ENCODE assay signal across 12 mouse cellular contexts in genomic region chr11:96837298-96837697, GRCm38 (mm10). TPM values are rescaled to one million over a fixed set of nuclear protein-coding genes. Genes with fewer than 3 reads are reported as not detected.
DNase-seq lines count a peak whose midpoint lies in the region; ATAC-seq and TF ChIP-seq lines count a peak whose summit lies in the region.
"Had no signal": no experiment of that assay in that cellular context is flagged by ENCODE, and none has a peak within 500 bp of the region (broad histone marks: within the 10 kb centered on the region; RNA-seq: fewer than 3 reads in every experiment).

No protein-coding gene starts in this region.

- TF ChIP-seq RAD21 in CH12.LX (IDR thresholded peaks at IDR 0.05; ENCODE audit: low read depth, low read length) = peak; percentile 84

- TF ChIP-seq CTCF in CH12.LX (conservative IDR thresholded peaks at IDR 0.05 in 1 of 2, IDR thresholded peaks at IDR 0.05 in 1 of 2; ENCODE audit: low read depth in 2 of 2, low read length in 2 of 2) = peak in 1 of 2 experiments; percentile 86; a peak in 3 of 4 replicates

- no peak overlapping the region for H3K9ac ChIP-seq in kidney, embryonic 15.5 days
- no peak overlapping the region for H3K9ac ChIP-seq in CH12.LX (ENCODE audit: insufficient read depth, low read depth)
- H3K9ac ChIP-seq: forebrain, embryonic 15.5 days; liver, embryonic 13.5 days; neural tube, embryonic 12.5 days had no signal

- no peak overlapping the region for H3K4me3 ChIP-seq in kidney, embryonic 15.5 days (replicated peaks)
- H3K4me3 ChIP-seq in CH12.LX (replicated peaks in 1 of 3; ENCODE audit: low read depth in 2 of 3, low read length in 2 of 3, poor library complexity in 1 of 3) = no peak overlapping the region
- H3K4me3 ChIP-seq: forebrain, embryonic 15.5 days; liver, embryonic 13.5 days; neural tube, embryonic 12.5 days had no signal

- TF ChIP-seq POLR2A in CH12.LX (IDR thresholded peaks at IDR 0.05; ENCODE audit: low read depth, low read length) = no peak

- TF ChIP-seq EP300 in CH12.LX (IDR thresholded peaks at IDR 0.05; ENCODE audit: low read length) = no peak

- no peak overlapping the region for H3K4me2 ChIP-seq in kidney, embryonic 15.5 days
- peak overlapping the region; percentile 58; the same call in 1 of the 2 replicates for H3K4me2 ChIP-seq in CH12.LX (ENCODE audit: insufficient read depth, low read depth, poor library complexity, severe bottlenecking)
- H3K4me2 ChIP-seq: forebrain, embryonic 15.5 days; liver, embryonic 13.5 days; neural tube, embryonic 12.5 days had no signal

- H3K27ac ChIP-seq in kidney, embryonic 15.5 days = no peak overlapping the region
- H3K27ac ChIP-seq in CH12.LX (ENCODE audit: insufficient read depth, low read depth) = no peak overlapping the region
- H3K27ac ChIP-seq: forebrain, embryonic 15.5 days; liver, embryonic 13.5 days; neural tube, embryonic 12.5 days had no signal

- peaks cover 13% of the 10 kb centered on the region; the same call in 1 of the 2 replicates for H3K4me1 ChIP-seq in kidney, embryonic 15.5 days
- H3K4me1 ChIP-seq in CH12.LX (ENCODE audit: control insufficient read depth in 1 of 2, insufficient read depth in 2 of 2) = peaks cover 7 to 39% of the 10 kb centered on the region in 2 experiments
- H3K4me1 ChIP-seq: forebrain, embryonic 15.5 days had no signal

- 34% methylated on average over 9 of the region's 9 CpGs for WGBS in kidney, embryonic 15.5 days

- dilution Hi-C loops in CH12.LX (cut with MboI; ENCODE audit: extremely low pct_ligation_motif_present, extremely low pct_unique_long_range_greater_than_20kb, low sequenced_read_pairs) = no loop called here

- no peaks in the 10 kb centered on the region for H3K9me3 ChIP-seq in kidney, embryonic 15.5 days (replicated peaks)
- H3K9me3 ChIP-seq in CH12.LX (replicated peaks; ENCODE audit: low read length) = no peaks in the 10 kb centered on the region
- H3K9me3 ChIP-seq: forebrain, embryonic 15.5 days; liver, embryonic 13.5 days; neural tube, embryonic 12.5 days had no signal

- peak; percentile 60 to 81 for DNase-seq in adrenal gland, adult (ENCODE audit: inconsistent age in 2 of 2, low spot score in 1 of 2)
- DNase-seq in adrenal gland, adult 8-10 months = no peak
- peak; percentile 24 for DNase-seq in kidney, adult 18-20 months
- DNase-seq in CH12.LX (ENCODE audit: extremely low read depth) = peak; percentile 60
- DNase-seq in urinary bladder, postnatal 4 days (ENCODE audit: low spot score in 2 of 2) = no peak
- no peak for DNase-seq in cerebellum, postnatal 14 days
- DNase-seq: cerebellum, adult 11 months; liver, embryonic 13.5 days had no signal

- no peaks in the 10 kb centered on the region for H3K27me3 ChIP-seq in kidney, embryonic 15.5 days
- peaks cover 13% of the 10 kb centered on the region for H3K27me3 ChIP-seq in CH12.LX (replicated peaks)
- H3K27me3 ChIP-seq: forebrain, embryonic 15.5 days had no signal

- in situ Hi-C loops in CH12.LX (cut with MboI; ENCODE audit: low pct_ligation_motif_present, low pct_unique_long_range_greater_than_20kb, low sequenced_read_pairs) = loop anchor here (5.0 kb wide), 1 partner anchor 35 kb away; no protein-coding TSS in a partner anchor

- no peaks in the 10 kb centered on the region for H3K79me2 ChIP-seq in CH12.LX (replicated peaks; ENCODE audit: control insufficient read depth, extremely low read depth, insufficient read depth, poor library complexity, severe bottlenecking)

- no peaks in the 10 kb centered on the region for H3K36me3 ChIP-seq in kidney, embryonic 15.5 days
- no peaks in the 10 kb centered on the region for H3K36me3 ChIP-seq in CH12.LX (replicated peaks in 1 of 2; ENCODE audit: control insufficient read depth in 1 of 2, insufficient read depth in 1 of 2, low read length in 1 of 2)
- H3K36me3 ChIP-seq: forebrain, embryonic 15.5 days; liver, embryonic 13.5 days; neural tube, embryonic 12.5 days had no signal

- ATAC-seq in kidney, embryonic 15.5 days (replicated peaks; ENCODE audit: low FRiP score) = no peak
- ATAC-seq in granulocyte monocyte progenitor cell, adult 5-6 weeks (replicated peaks; ENCODE audit: poor library complexity, severe bottlenecking) = peak; percentile 63
- ATAC-seq: forebrain, embryonic 15.5 days had no signal

TF ChIP-seq in CH12.LX, 34 proteins besides CTCF, POLR2A, EP300 and RAD21:
- TF ChIP-seq ELF1 (IDR thresholded peaks at IDR 0.05; ENCODE audit: low read depth, low read length) = no peak
- no peak for TF ChIP-seq CHD1 (IDR thresholded peaks at IDR 0.05; ENCODE audit: low read depth, low read length)
- TF ChIP-seq SMC3 (IDR thresholded peaks at IDR 0.05; ENCODE audit: low read depth, low read length) = peak; percentile 77
- no peak for TF ChIP-seq ZMIZ1 (IDR thresholded peaks at IDR 0.05; ENCODE audit: low read depth, low read length)
- no peak for TF ChIP-seq ETS1 (conservative IDR thresholded peaks at IDR 0.05; ENCODE audit: low read depth, low read length)
- TF ChIP-seq MYC (IDR thresholded peaks at IDR 0.05; ENCODE audit: low read depth, low read length) = no peak
- no peak for TF ChIP-seq E2F4 (IDR thresholded peaks at IDR 0.05; ENCODE audit: insufficient replicate concordance, low read depth, low read length)
- TF ChIP-seq MAFK (IDR thresholded peaks at IDR 0.05; ENCODE audit: insufficient replicate concordance, low read length) = no peak
- peak; percentile 60; the same call in 1 of the 2 replicates for TF ChIP-seq MAZ (IDR thresholded peaks at IDR 0.05; ENCODE audit: low read depth, low read length)
- TF ChIP-seq MAX (IDR thresholded peaks at IDR 0.05; ENCODE audit: low read length) = no peak
- peak; percentile 66; the same call in 1 of the 2 replicates for TF ChIP-seq IRF4 (IDR thresholded peaks at IDR 0.05; ENCODE audit: low read depth, low read length)
- no peak for TF ChIP-seq ZNF384 (IDR thresholded peaks at IDR 0.05; ENCODE audit: low read depth, low read length)
- TF ChIP-seq BHLHE40 (IDR thresholded peaks at IDR 0.05; ENCODE audit: low read depth, low read length) = no peak
- no peak for TF ChIP-seq GABPA (IDR thresholded peaks at IDR 0.05; ENCODE audit: insufficient replicate concordance, low read depth, low read length)
- TF ChIP-seq NELFE (IDR thresholded peaks at IDR 0.05; ENCODE audit: low read depth, low read length) = peak; percentile 52; the same call in 1 of the 2 replicates
- no peak for TF ChIP-seq SIN3A (IDR thresholded peaks at IDR 0.05; ENCODE audit: low read length)
- TF ChIP-seq USF1 (IDR thresholded peaks at IDR 0.05; ENCODE audit: low read depth, low read length) = no peak
- TF ChIP-seq ZKSCAN1 (IDR thresholded peaks at IDR 0.05; ENCODE audit: borderline replicate concordance, low read depth, low read length) = no peak
- TF ChIP-seq PAX5 (IDR thresholded peaks at IDR 0.05; ENCODE audit: low read length) = no peak
- TF ChIP-seq TBP (conservative IDR thresholded peaks at IDR 0.05; ENCODE audit: low read depth, low read length) = no peak
- TF ChIP-seq HCFC1 (IDR thresholded peaks at IDR 0.05; ENCODE audit: low read depth, low read length) = no peak; the same call in 1 of the 2 replicates
- no peak for TF ChIP-seq CHD2 (IDR thresholded peaks at IDR 0.05; ENCODE audit: low read length)
- TF ChIP-seq NRF1 (IDR thresholded peaks at IDR 0.05; ENCODE audit: low read depth, low read length) = no peak
- peak; percentile 52; the same call in 1 of the 2 replicates for TF ChIP-seq MEF2A (IDR thresholded peaks at IDR 0.05; ENCODE audit: borderline replicate concordance, low read depth, low read length)

RNA-seq across cellular contexts. Expression of gene Nfe2l1, which starts 7.5 kb away (rescaled TPM):
- 100 to 1,000 TPM; 460 to 743 (median 603) TPM for total RNA-seq in adrenal gland, adult 8-10 months (2022)
- 78.5 and 82.1 TPM in 2 replicates for polyA plus RNA-seq in kidney, embryonic 15.5 days (2015; fragmentation: Nextera tagmentation; extraction: Ambion mirVana)
- 113 and 169 TPM in 2 replicates for total RNA-seq in CH12.LX (2012; rRNA removed)
- total RNA-seq in CH12.LX (2014; rRNA removed) = 61.1 and 77.7 TPM in 2 replicates
- 145 and 182 TPM in 2 replicates for polyA plus RNA-seq in CH12.LX (2012; ENCODE audit: insufficient read length, low read depth)
- 22.2 and 39.8 TPM in 2 replicates for total RNA-seq in granulocyte monocyte progenitor cell, adult 5-6 weeks (2014; fragmentation: Nextera tagmentation)
- 35.2 and 39.9 TPM in 2 replicates for total RNA-seq in granulocyte monocyte progenitor cell, adult 5-6 weeks (2017)

RNA-seq across cellular contexts. Expression of gene Copz2, which starts 12.4 kb away (rescaled TPM):
- 10 to 100 TPM; 60.6 to 73.0 (median 64.0) TPM for total RNA-seq in adrenal gland, adult 8-10 months (2022)
- polyA plus RNA-seq in kidney, embryonic 15.5 days (2015; fragmentation: Nextera tagmentation; extraction: Ambion mirVana) = 117 and 121 TPM in 2 replicates
- 1.3 and 4.1 TPM in 2 replicates for total RNA-seq in CH12.LX (2012; rRNA removed)
- total RNA-seq in CH12.LX (2014; rRNA removed) = 0.28 and 0.35 TPM in 2 replicates
- 0.87 and 0.99 TPM in 2 replicates for polyA plus RNA-seq in CH12.LX (2012; ENCODE audit: insufficient read length, low read depth)
- total RNA-seq in granulocyte monocyte progenitor cell, adult 5-6 weeks (2014; fragmentation: Nextera tagmentation) = 1.4 and 7.4 TPM in 2 replicates
- 3.9 and 4.4 TPM in 2 replicates for total RNA-seq in granulocyte monocyte progenitor cell, adult 5-6 weeks (2017)

RNA-seq across cellular contexts. Expression of gene Cbx1, which starts 48.4 kb away (rescaled TPM):
- 10 to 100 TPM; 63.6 to 80.2 (median 78.0) TPM for total RNA-seq in adrenal gland, adult 8-10 months (2022)
- 136 and 154 TPM in 2 replicates for polyA plus RNA-seq in kidney, embryonic 15.5 days (2015; fragmentation: Nextera tagmentation; extraction: Ambion mirVana)
- 144 and 163 TPM in 2 replicates for total RNA-seq in CH12.LX (2012; rRNA removed)
- 115 and 138 TPM in 2 replicates for total RNA-seq in CH12.LX (2014; rRNA removed)
- 223 and 251 TPM in 2 replicates for polyA plus RNA-seq in CH12.LX (2012; ENCODE audit: insufficient read length, low read depth)
- total RNA-seq in granulocyte monocyte progenitor cell, adult 5-6 weeks (2014; fragmentation: Nextera tagmentation) = 56.0 and 60.6 TPM in 2 replicates
- total RNA-seq in granulocyte monocyte progenitor cell, adult 5-6 weeks (2017) = 78.9 and 79.8 TPM in 2 replicates

RNA-seq across cellular contexts. Expression of gene Snx11, which starts 59.9 kb away (rescaled TPM):
- 10 to 100 TPM; 28.7 to 59.2 (median 36.3) TPM for total RNA-seq in adrenal gland, adult 8-10 months (2022)
- 19.2 and 20.4 TPM in 2 replicates for polyA plus RNA-seq in kidney, embryonic 15.5 days (2015; fragmentation: Nextera tagmentation; extraction: Ambion mirVana)
- 153 and 173 TPM in 2 replicates for total RNA-seq in CH12.LX (2012; rRNA removed)
- 244 and 246 TPM in 2 replicates for total RNA-seq in CH12.LX (2014; rRNA removed)
- polyA plus RNA-seq in CH12.LX (2012; ENCODE audit: insufficient read length, low read depth) = 208 and 217 TPM in 2 replicates
- 20.6 and 29.3 TPM in 2 replicates for total RNA-seq in granulocyte monocyte progenitor cell, adult 5-6 weeks (2014; fragmentation: Nextera tagmentation)
- 13.5 and 17.7 TPM in 2 replicates for total RNA-seq in granulocyte monocyte progenitor cell, adult 5-6 weeks (2017)

Comparison
In these comparisons a context has a peak if more than half of its experiments do, and no peak if none do; other contexts are left out.
1. DNase-seq: peak in adrenal gland, adult (2 of 2), kidney, adult 18-20 months (single experiment) and CH12.LX (single experiment); none in adrenal gland, adult 8-10 months (single experiment), urinary bladder, postnatal 4 days (0 of 2) and cerebellum, postnatal 14 days (0 of 2).
2. RNA of gene Copz2, which starts 12.4 kb away (total RNA-seq): 60.6 to 73.0 TPM in adrenal gland, adult 8-10 months; 1.4 to 7.4 TPM in granulocyte monocyte progenitor cell, adult 5-6 weeks and 0.28 to 4.1 TPM in CH12.LX; every median in the first group is over 4 times any median in the second.